Mouse (Mus musculus) olfactory bulb, adult 2 months (tissue): ENCODE data around the gene Npm1. TPM values are rescaled to one million over a fixed set of nuclear protein-coding genes. Genes with fewer than 3 reads are reported as not detected.

Source experiments
- H3K27ac ChIP-seq: fragments of 200-500 bp; 2 replicates; pipeline ENCODE4 v1.5.1; 2012; ENCODE audit warnings: low read depth, low read length; ENCODE audit not compliant: insufficient read depth
- H3K4me1 ChIP-seq: fragments of 200-500 bp; 2 replicates; pipeline ENCODE4 v1.6.1; 2012; ENCODE audit warnings: low read length; ENCODE audit not compliant: control insufficient read depth, insufficient read depth
- H3K4me3 ChIP-seq: fragments of 200-500 bp; 2 replicates; pipeline ENCODE4 v1.5.1; 2012; ENCODE audit warnings: mild to moderate bottlenecking, low read depth, low read length, moderate library complexity; ENCODE audit not compliant: insufficient read depth
- CTCF ChIP-seq: fragments of 200-500 bp; IDR thresholded peaks from 2 replicates; pipeline ENCODE4 v1.5.1; 2012; ENCODE audit warnings: low read depth, mild to moderate bottlenecking, low read length, moderate library complexity; ENCODE audit not compliant: insufficient read depth
- POLR2A ChIP-seq: fragments of 200-500 bp; IDR thresholded peaks from 2 replicates; pipeline ENCODE4 v1.6.1; 2012; ENCODE audit warnings: mild to moderate bottlenecking, low read depth, low read length, moderate library complexity; ENCODE audit not compliant: insufficient read depth
- WGBS: fragments of 180-500 bp; shearing (Covaris S2); methylation state at CpG from one replicate; pipeline ENCODE4 v1.1.7; 2018; 5-methylcytosine and 5-hydroxymethylcytosine counted together
- polyA plus RNA-seq: library from polyadenylated mRNA; stranded (reverse); fragments of >200 nt; gene quantifications from 2 replicates; pipeline ENCODE4 v1.2.4, GENCODE M21; 2012; ENCODE audit warnings: low replicate concordance; ENCODE audit not compliant: missing spikeins, insufficient read depth, insufficient read length

The Npm1 gene
- polyA plus RNA-seq, 1 experiment: 551 TPM

DNA sequence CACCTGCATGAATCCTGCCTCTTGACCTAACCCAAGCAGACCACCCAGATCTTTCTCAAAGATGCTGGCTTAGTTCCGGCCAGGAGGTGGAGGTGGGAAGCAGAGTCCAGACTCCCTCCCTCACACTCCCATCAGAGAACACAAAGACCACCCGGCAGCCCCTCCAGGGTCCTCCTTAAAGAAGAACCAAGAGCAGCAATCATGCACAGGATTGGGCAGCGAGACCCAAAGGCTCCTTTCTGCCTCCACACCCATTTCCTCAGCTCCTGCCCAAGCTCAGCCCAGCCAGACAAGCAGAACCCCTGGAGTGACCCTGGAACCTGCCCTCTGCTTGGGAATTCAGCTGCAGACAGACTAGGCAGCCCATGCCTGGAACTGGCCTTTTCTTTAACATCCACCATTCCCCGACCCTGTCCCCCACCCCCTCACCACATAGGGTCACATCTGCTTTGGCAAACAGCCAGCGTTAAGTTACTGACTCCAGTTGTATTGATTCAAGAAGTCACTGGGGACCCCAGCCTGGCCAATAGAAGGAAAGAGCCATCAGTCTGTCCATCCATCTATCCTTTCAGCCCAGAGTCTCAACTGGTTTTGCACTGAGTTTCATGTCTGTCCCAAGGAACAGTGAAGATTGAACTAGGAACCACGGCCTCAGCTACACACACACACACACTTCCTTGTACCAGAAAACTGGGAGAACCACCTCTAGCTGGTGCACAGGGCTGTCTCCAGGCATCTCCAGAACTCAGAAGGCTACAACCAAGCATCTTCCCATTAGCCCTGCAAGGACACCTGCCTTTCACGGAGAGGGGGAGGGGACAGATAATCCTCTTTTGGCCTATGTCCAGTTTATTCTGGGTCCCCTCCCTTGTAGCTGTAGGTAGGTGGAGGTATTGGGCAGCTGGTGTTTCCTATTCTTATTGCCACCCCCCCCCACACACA is 17.5 kb downstream of the Npm1 start:
- WGBS: 34% methylated on average over 7 of the region's 7 CpGs
- Histone ChIP-seq H3K4me3 (no peak overlapping the region), H3K4me1 (peaks cover 21% of the 10 kb centered on the region), H3K27ac (no peak overlapping the region)
- no peak for TF ChIP-seq CTCF
- no peak for TF ChIP-seq POLR2A

DNA sequence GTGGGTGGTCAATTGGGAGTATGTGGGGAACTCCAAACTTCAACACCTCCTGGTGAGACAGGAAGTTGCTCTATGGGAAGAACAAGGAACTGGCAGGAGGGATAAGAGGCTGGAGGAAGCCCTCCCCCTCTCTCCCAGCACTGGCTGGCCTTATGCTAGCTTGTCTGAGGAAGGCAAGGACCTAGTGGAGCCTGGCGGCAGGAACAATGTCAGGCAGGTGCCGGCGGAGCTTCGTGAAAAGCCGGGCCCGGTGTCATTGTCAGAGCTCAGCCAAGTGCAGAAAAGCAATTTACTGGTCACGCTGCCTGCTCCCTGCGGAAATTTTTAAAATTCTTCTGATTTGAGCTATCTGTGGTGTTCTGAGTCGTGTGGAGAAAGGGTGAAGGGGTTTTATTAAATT is 19.1 kb downstream of the Npm1 start:
- TF ChIP-seq POLR2A: no peak
- no peak for TF ChIP-seq CTCF
- H3K4me3 ChIP-seq: no peak overlapping the region
- H3K27ac ChIP-seq: no peak overlapping the region
- H3K4me1 ChIP-seq: peaks cover 21% of the 10 kb centered on the region
- 63% methylated on average over 9 of the region's 9 CpGs for WGBS

DNA sequence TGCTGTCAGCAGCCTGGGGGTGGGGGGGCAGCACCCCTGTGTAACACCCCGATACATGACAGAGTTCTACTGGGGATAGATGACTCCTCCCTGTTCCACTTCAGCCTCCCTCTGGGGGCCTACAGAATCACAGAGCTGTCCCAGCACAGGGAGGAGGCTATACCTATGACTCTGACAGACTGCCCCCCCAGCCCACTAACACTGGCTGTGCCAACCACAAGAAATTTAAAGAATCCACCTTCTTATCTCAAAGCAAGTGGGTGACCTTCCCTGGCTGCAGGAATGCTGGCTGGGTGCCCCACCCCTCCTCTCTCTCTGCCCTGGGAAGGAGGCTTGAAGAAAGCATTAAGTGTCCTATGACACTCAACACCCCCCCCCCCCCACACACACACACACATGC is 20.2 kb downstream of the Npm1 start:
- H3K4me3 ChIP-seq: no peak overlapping the region
- H3K27ac ChIP-seq: no peak overlapping the region
- H3K4me1 ChIP-seq: peaks cover 16% of the 10 kb centered on the region
- no peak for TF ChIP-seq CTCF
- TF ChIP-seq POLR2A: no peak
- 81% methylated on average over 1 of the region's 1 CpGs for WGBS

DNA sequence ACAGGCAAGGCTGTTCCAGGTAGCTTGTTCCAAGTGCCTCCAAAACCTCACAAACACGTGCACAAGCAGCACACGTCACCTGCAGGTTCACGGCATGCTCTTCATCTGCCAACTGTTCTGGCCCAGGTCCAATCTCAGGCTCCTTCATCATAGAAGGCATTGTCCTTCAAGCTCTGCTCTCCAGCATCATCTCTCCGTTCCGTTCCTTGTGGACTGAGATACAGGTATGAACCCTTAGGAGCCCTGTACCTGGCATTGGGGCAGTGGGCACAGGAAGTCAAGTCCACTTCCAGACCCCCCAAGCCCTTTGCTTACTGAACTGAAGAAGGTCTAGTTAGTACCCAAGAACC is 22.9 kb downstream of the Npm1 start:
- Histone ChIP-seq H3K4me3 (no peak overlapping the region), H3K4me1 (no peaks in the 10 kb centered on the region), H3K27ac (no peak overlapping the region)
- TF ChIP-seq POLR2A: no peak
- no peak for TF ChIP-seq CTCF
- WGBS: 90% methylated on average over 5 of the region's 5 CpGs

DNA sequence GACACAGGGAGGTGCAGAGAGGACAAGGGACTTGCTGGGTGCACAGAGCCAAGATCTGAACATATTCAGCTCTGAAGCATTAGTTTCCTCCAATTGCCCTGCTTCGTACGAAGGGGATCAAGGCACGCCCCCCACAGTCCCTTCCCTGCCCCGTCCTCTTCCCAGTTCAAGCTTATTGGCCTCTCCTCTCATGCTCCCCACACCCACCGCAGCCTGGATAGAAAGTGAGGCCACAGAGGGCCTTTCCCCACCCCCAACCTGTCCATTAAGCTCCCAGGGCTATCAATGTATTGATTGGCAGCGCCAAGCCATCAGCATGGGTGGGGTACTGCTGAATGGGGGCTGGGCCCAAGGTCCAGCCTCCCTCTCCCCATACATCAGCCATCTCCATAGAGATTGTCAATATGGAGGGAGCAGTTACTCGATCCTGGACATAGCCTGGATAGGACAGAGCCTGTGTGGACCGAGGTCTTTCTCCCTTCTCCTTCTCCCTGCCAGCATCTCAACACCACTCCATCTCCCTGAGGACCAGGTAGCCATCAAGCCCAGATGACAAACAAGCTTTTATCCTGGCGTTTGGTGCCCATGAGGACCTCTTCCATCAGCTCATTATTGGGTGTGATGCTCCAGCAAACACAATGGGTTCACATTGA is 23.4 kb downstream of the Npm1 start:
- TF ChIP-seq POLR2A (no peak), CTCF (no peak)
- 85% methylated on average over 9 of the region's 9 CpGs for WGBS
- H3K27ac ChIP-seq: no peak overlapping the region
- no peak overlapping the region for H3K4me3 ChIP-seq
- no peaks in the 10 kb centered on the region for H3K4me1 ChIP-seq

DNA sequence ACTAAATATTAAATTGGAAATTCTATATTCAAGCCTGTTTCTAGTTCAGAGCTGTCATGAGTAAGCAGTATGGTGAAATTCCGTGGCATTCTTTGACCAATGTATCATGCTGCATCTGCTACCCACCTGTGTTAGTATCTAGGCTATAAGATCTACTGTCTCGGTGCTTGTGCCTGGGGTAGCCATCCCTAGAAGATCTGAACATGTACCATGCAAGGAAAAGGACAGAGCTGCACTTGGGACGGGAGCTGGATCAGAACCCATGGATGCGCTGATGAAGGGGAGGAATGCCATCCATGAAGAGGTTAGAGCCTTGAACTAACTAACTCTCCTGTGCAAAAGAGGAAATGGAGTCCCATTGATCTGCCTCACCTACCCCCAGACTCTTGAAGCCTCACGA is 24.3 kb downstream of the Npm1 start:
- WGBS: 94% methylated on average over 5 of the region's 5 CpGs
- Histone ChIP-seq H3K27ac (no peak overlapping the region), H3K4me1 (no peaks in the 10 kb centered on the region), H3K4me3 (no peak overlapping the region)
- TF ChIP-seq CTCF (no peak), POLR2A (no peak)

DNA sequence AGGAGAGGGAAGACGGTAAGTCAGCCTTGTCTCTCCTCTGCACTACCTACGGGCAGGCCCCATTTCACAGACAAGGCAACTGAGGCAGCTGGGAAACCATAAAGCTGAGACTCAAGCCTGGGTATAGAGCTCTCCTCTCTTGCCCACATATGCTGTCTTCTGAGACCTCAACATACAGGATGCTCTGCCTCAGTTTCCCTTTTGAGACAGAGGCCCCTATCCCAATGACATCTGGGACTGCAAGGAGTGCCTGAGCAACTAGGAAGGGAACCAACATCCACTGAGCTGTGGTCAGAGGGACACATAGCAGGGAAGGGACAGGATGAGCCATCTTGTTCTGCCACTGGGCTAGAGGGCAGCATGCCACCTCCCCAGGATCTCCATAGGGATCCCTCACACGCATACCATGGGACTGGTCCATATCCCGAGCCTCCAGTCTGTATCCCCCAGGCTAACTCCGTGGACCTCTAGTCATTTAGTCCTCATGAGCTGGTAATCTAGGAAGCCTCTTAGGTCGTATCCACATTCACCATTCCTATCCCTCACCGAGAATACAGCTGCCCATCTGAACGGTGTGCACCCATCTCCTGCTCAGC is 28.5 kb downstream of the Npm1 start:
- no peak for TF ChIP-seq CTCF
- TF ChIP-seq POLR2A: no peak
- H3K4me1 ChIP-seq: no peaks in the 10 kb centered on the region
- no peak overlapping the region for H3K27ac ChIP-seq
- 95% methylated on average over 8 of the region's 8 CpGs for WGBS
- H3K4me3 ChIP-seq: no peak overlapping the region

DNA sequence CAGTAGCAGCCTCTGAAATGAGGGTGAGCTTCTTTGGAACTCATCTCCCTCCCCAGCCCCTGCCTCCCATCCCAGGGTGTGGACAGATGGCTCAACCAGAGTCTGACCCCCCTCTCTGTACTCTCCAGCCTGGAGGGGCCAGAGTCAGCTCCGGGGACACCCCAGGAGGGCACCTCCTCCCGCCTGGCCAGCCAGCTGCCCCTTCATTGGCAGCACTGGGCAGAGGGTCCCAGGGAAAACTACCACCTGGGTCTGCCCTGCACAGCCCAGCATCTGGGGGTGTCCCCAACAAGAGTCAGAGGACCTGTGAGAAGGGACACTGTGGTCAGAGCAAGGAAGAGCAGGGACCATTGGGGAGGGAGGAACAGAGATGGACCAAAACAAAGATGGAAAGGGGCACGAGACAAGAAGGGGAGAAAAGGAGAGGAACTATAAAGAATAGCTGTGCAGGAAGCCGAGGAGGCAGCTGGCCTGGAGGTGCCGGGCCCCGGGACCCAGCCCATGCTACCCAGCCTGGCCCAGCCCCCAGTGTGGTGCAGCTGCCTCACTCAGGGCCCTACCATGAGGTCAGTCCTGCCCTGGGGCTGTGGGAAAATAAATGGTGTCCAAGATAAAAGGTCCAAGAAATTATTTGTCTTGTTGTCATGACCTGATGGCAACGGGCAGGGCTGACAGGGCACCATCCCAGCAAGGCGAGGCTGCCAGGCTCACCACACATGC is 30.2 kb downstream of the Npm1 start:
- WGBS: 76% methylated on average over 8 of the region's 8 CpGs
- no peak overlapping the region for H3K27ac ChIP-seq
- TF ChIP-seq CTCF (no peak), POLR2A (no peak)
- H3K4me1 ChIP-seq: no peaks in the 10 kb centered on the region
- H3K4me3 ChIP-seq: no peak overlapping the region

DNA sequence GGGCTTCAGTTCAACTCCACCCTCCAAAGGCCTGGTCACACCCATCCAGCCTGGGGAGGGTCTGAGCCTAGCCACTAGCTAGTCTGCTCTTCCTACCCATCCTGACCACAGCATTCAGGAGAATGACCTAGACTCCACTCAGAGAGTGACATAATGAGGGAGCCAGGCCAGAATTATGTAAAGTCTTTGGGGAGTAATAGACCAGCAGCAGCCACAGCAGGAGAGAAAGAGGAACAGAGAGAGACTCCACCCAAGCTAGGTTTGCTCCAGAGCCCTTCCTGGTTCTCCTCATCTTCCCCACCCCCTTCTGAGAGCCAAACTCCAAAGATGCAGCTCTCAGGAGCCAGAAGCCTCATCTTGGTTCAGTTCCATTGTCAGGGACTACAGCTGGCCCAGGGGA is 35.9 kb downstream of the Npm1 start:
- peaks cover 8% of the 10 kb centered on the region; the same call in 1 of the 2 replicates for H3K4me1 ChIP-seq
- no peak overlapping the region for H3K4me3 ChIP-seq
- no peak for TF ChIP-seq POLR2A
- no peak for TF ChIP-seq CTCF
- no peak overlapping the region for H3K27ac ChIP-seq
